Mouse (Mus musculus): ENCODE results near the gene Gm3250.
"Not testable (repeated sequence)": the region's sequence is repeated elsewhere in the genome, so short reads cannot be mapped to it uniquely, and the experiment has no call there.

GRCm38 (mm10) chr10:77772142-77772541, 10.2 kb downstream of the Gm3250 start:
- TF ChIP-seq POLR2A (IDR thresholded peaks at IDR 0.05; ENCODE audit: low read depth, low read length); CTCF (conservative IDR thresholded peaks at IDR 0.05; ENCODE audit: insufficient read depth, insufficient read length, low read depth, low read length): not testable (repeated sequence)
